Mouse (Mus musculus) erythroblast, adult 5-6 weeks (primary cell): Measurements from ENCODE around the gene Kat2b. TPM values are rescaled to one million over a fixed set of nuclear protein-coding genes. Genes with fewer than 3 reads are reported as not detected.
"Not testable (repeated sequence)": the region's sequence is repeated elsewhere in the genome, so short reads cannot be mapped to it uniquely, and the experiment has no call there.

Source experiments
- ATAC-seq: replicated peaks from 2 replicates; pipeline ENCODE4 v1.8.0; 2016; ENCODE audit warnings: moderate number of reproducible peaks, mild to moderate bottlenecking, moderate TSS enrichment, inconsistent platforms; ENCODE audit not compliant: poor library complexity, low FRiP score, severe bottlenecking
- total RNA-seq, 2 experiments: library from RNA; stranded (forward) in 1 of 2; stranded (reverse) in 1 of 2; fragments of 150-400 nt in 1 of 2; fragments of 200-764, 138-1000 nt in 1 of 2; gene quantifications; 2 replicates each; pipeline versions ENCODE4 v1.2.3 to v1.2.4; 2015 to 2017; ENCODE audit warnings: low replicate concordance in 2 of 2

Gene Kat2b
- total RNA-seq (2015; ENCODE audit: low replicate concordance) = 19.0 and 27.9 TPM in 2 replicates
- total RNA-seq (2017; ENCODE audit: low replicate concordance) = 30.8 and 42.5 TPM in 2 replicates

GRCm38 (mm10) chr17:53566161-53566918, at the start of gene Kat2b:
Kat2b (plus strand) TSS chr17:53566861.
- 0 out of 2 replicates have a peak, but pooled peaks have one; percentile 1 for ATAC-seq

DNA sequence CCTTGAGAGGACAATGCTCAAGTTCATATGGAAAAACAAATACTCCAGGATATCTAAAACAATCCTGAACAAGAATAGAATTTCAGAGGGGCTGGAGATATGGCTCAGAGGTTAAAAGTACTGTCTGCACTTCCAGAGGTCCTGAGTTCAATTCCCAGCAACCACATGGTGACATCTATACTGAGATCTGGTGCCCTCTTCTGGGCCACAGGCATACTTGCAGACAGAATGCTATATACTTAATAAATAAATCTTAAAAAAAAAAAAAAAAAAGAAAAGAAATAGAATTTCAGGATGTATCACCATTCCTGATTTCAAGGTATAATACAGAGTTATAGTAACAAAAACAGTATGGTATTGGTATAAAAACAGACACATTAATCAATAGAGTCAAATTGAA, 47.3 kb upstream of the Kat2b start:
- no peak for ATAC-seq

DNA sequence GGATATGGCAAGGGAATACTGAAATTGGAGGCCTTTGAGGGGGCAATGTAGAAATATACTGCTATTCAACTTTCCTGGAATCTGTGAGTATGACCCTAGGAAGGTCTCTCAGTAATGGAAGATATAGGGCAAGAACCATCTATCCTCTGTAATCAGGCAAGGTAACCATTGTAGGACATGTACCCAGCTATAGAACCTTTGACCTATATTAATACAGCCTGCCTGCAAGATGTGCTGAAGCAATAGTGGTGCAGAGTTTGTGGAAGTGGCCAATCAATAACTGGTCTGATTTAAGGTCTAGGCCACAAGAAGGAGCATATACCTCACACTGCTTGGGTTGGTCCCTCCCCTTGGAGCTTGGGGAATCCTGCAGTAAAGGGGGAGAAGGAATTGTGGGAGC, 46.2 kb upstream of the Kat2b start:
- ATAC-seq = no peak

DNA sequence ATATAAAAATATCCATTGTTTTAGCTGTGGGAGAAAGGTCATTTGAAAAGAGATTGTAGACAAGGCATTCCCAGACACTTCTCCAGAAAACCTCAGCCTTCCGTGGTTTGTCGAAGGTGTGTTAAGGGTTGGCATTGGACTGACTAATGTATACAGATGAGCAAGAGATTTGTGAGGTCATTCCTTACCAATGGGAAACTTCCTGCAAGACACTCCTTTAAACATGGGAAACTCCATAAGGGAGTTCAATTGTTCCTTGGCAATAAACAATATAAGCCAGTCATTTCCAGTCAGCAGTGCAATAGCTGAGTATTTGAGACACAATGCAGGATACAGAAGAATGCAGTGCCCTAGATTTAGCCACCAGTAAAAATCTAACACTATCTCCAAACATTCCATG, 38.6 kb upstream of the Kat2b start:
- no peak for ATAC-seq

GRCm38 (mm10) chr17:53531160-53531559, 35.5 kb upstream of the Kat2b start:
- no peak for ATAC-seq

- no peak for ATAC-seq
These were observed 34.2 kb upstream of the Kat2b start for GRCm38 (mm10) chr17:53532425-53532824.

DNA sequence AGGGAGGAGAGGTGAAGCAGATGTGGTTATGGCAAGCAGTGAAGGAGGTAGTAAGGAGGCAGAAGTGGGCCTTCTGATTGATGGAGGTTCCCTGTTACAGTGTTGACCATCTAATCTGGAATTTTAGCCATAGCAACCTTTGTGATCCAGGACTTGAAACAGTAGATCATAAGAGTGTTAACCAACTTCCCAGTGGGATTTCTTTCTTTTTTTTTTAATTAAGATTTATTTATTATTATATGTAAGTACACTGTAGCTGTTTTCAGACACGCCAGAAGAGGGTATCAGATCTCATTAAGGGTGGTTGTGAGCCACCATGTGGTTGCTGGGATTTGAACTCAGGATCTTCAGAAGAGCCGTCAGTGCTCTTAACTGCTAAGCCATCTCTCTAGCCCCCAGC, 27.3 kb upstream of the Kat2b start, which contains the start of gene Pp2d1:
TSS of gene Pp2d1 (minus strand) at position 101 of the 400 bp plus-strand sequence.
- ATAC-seq = not testable (repeated sequence)

- no peak for ATAC-seq
These were observed 24.1 kb upstream of the Kat2b start for GRCm38 (mm10) chr17:53542536-53542935.

DNA sequence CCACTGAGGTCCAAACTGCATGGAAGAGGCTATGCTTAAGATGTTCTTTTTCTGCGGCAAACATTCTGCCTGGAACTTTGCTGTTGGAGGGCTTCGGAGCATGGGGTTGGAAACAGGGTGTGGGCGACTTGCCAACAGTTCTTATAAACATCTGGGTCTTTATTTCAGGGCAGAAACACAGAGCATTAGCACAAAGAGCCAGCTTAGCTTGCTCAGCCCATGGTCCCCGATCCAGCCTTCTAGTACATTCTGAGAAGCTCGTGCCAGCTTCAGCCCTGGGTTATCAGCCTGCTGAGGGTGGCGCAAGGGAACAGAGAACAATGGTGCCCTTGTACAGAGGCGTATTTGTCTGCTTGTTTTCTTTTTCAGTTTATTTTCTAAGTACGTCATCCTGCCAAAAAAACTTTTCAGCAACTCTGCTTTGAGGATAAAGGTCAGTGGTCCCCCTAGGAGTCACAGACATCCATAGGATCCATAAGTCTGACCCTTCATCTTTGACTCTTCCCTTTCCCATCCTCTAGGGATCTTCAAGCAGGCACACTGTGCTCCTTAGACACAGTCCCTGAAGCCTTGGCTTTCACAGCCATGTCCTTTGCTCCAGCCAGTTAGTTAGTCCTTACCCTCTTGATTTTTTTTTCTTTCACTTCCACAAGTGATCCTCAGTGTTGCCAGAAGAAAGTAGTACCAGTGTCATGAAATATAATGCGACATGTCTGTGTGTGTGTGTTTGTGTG, 22.9 kb upstream of the Kat2b start:
- no peak for ATAC-seq

GRCm38 (mm10) chr17:53551306-53552299, 15.1 kb upstream of the Kat2b start:
- no peak for ATAC-seq

DNA sequence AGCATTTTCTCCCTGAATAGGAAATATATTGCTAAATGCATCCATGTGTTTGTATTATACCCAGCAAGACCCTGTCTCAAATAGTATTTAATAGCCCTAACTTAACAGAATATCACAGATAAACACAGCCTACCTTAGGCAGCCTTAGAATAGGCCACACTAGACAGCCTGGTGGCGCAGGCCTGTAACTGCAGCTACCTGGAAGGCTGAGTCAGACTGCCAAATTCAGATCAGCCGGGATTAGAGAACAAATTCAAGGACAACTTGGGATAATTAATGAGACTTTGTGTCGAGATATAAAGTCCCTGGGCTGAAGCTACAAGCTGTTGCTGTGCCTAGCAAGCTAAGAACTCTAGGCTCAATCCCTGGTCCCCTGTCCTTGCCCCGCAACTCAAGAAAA, 12.6 kb upstream of the Kat2b start:
- ATAC-seq = peak; percentile 87

- ATAC-seq = peak; percentile 77
These were observed 11.8 kb upstream of the Kat2b start for GRCm38 (mm10) chr17:53554813-53555212.

DNA sequence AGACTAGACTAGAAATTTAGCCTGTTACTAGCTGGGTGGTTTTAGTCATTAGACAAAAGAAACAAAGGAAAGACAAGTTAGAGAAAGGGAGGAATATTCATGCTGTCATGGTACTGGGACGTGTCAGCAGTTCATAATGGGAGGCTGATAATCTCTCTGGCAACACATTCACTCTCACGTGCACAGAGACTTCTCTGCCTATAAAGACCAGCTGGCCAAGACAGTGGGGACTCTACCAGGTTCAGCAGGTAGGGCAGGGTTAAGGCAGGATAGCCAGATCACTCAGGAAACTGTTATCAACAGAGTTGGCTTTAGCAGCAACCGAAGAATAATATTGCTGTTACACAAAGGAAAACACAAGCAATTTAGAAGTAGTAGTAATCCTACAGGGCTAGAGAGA, 9.2 kb upstream of the Kat2b start:
- no peak for ATAC-seq

GRCm38 (mm10) chr17:53559646-53560045, 7.0 kb upstream of the Kat2b start:
- no peak for ATAC-seq

GRCm38 (mm10) chr17:53561458-53562029, 5.1 kb upstream of the Kat2b start:
- no peak for ATAC-seq

DNA sequence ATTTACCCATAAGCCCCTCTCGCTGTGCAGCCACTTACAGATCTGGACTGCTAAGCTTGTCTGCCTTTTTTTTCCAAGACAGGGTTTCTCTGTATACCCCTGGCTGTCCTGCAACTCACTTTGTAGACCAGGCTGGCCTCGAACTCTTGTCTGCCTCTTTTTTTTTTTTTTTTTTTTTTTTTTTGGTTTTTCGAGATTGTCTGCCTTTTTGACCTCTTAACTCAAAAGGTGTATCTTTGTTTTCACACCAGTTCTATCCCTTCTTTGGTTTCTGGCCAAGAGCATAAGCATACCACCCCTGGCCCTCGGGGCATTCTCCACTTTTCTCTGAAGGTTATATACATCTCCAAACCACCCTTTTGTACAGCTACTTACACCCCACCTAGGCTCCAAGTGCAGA, 1.8 kb upstream of the Kat2b start:
- no peak for ATAC-seq

GRCm38 (mm10) chr17:53566919-53567345, 271 bp downstream of the Kat2b start:
- peak; percentile 60 for ATAC-seq

- ATAC-seq = peak; percentile 19
These were observed 863 bp downstream of the Kat2b start for GRCm38 (mm10) chr17:53567346-53568101.

DNA sequence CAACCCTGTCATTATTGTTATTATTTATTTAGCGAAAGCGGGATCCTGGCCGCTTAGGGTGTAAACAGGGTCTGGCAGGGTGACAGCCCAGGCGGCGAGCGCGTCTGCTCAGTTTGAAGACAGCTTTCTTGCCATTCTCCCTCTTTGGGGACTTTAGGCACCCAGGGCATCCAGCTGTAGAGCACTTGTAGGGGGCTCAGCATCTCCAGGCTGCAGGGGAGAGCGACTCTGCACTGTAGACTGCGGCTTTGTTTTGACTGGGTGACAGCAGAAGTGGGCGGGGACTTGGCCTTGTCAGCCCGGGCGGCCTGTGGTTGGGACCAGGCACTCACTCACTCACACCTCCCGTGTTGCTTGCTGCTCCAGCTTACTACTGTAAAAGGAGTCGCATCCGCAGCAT, 1.5 kb downstream of the Kat2b start:
- peak; percentile 82 for ATAC-seq
